Mouse (Mus musculus) liver, embryonic 15.5 days (tissue): ENCODE measurements around the gene Adgrl1. TPM values are rescaled to one million over a fixed set of nuclear protein-coding genes. Genes with fewer than 3 reads are reported as not detected.

Experiments used
- microRNA-seq: library from miRNA; unstranded; fragments of <30 nt; microRNA quantifications from one replicate; pipeline ENCODE4, GENCODE M21; 2016
- polyA plus RNA-seq: library from polyadenylated mRNA; unstranded; fragments of >200 nt; fragmentation: Nextera tagmentation; extraction: Ambion mirVana; gene quantifications from 2 replicates; pipeline ENCODE4 v1.2.1, GENCODE M21; 2015

Adgrl1 gene
- polyA plus RNA-seq, 1 experiment from 2014 or later: 1.1 TPM

Small RNAs within 50 kb of the gene (microRNA-seq; reads per million reads assigned to microRNA genes)
- gene Gm44330 (not detected), gene Gm44450 (not detected)

Other genes with a start within 250 kb of the Adgrl1 start
- 49.8 and 50.8 TPM in 2 replicates for gene Gipc1, start 247.4 kb upstream of the Adgrl1 start, polyA plus RNA-seq
- gene Ptger1, start 233.4 kb upstream of the Adgrl1 start, polyA plus RNA-seq: 0.36 and 0.48 TPM in 2 replicates
- gene Pkn1, start 200.9 kb upstream of the Adgrl1 start, polyA plus RNA-seq: 11.3 and 12.8 TPM in 2 replicates
- 184 and 189 TPM in 2 replicates for gene Ddx39, start 184.9 kb upstream of the Adgrl1 start, polyA plus RNA-seq
- gene Adgre5, start 158.8 kb upstream of the Adgrl1 start, polyA plus RNA-seq: 13.4 and 15.4 TPM in 2 replicates
- 0.39 and 0.47 TPM in 2 replicates for gene Gm10644, start 55.1 kb downstream of the Adgrl1 start, polyA plus RNA-seq
- gene Asf1b, start 55.4 kb downstream of the Adgrl1 start, polyA plus RNA-seq: 116 and 118 TPM in 2 replicates
- gene Prkaca, start 72.9 kb downstream of the Adgrl1 start, polyA plus RNA-seq: 51.2 and 51.5 TPM in 2 replicates
- gene Samd1, start 97.6 kb downstream of the Adgrl1 start, polyA plus RNA-seq: 5.8 and 6.9 TPM in 2 replicates
- 0.58 and 0.61 TPM in 2 replicates for gene 1700067K01Rik, start 101.4 kb downstream of the Adgrl1 start, polyA plus RNA-seq
- not detected in 2 replicates for gene 2210011C24Rik, start 112.1 kb downstream of the Adgrl1 start, polyA plus RNA-seq
- gene Palm3, start 121.4 kb downstream of the Adgrl1 start, polyA plus RNA-seq: 0.15 and 0.23 TPM in 2 replicates
- 0.74 and 1.3 TPM in 2 replicates for gene Il27ra, start 142.5 kb downstream of the Adgrl1 start, polyA plus RNA-seq
- 0.15 TPM in 1 of 2 replicates, not detected in the other for gene Rln3, start 144.9 kb downstream of the Adgrl1 start, polyA plus RNA-seq
- 0.24 and 0.30 TPM in 2 replicates for gene Gm10643, start 165.0 kb downstream of the Adgrl1 start, polyA plus RNA-seq
- gene Rfx1, start 166.7 kb downstream of the Adgrl1 start, polyA plus RNA-seq: 2.4 and 2.9 TPM in 2 replicates
- 3.2 and 3.5 TPM in 2 replicates for gene Dcaf15, start 204.7 kb downstream of the Adgrl1 start, polyA plus RNA-seq
- not detected in 2 replicates for gene Podnl1, start 225.9 kb downstream of the Adgrl1 start, polyA plus RNA-seq
- 5.4 and 5.5 TPM in 2 replicates for gene Cc2d1a, start 247.8 kb downstream of the Adgrl1 start, polyA plus RNA-seq
- gene 4930432K21Rik, start 247.9 kb downstream of the Adgrl1 start, polyA plus RNA-seq: 0.25 and 0.41 TPM in 2 replicates